Mouse (Mus musculus) NIH3T3 (cell line): Measurements from ENCODE around the gene Pcnx2.

Experiments used
- DNase-seq: peaks from one replicate; pipeline ENCODE4 v3.0.0-alpha.2; 2012; ENCODE audit warnings: low read depth

Gene Pcnx2

DNA sequence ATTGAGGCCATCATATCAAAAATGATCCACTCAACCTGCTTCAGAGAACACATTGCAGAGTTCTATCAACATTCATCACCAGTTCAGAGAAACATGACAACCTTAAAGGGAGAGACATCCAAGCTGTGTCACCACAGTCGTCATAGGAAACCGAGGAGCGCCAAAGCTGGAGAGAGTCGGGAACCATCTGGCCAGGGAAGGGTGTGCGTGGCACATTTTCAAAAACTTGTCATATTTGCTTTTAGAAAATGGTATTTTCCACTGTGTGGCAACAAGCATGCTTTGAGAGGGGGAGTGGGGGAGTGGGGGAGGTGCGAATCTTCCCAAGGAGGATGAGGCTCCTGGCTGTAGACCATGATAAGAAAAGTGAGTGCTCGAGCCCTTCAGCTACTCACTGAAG, 78.3 kb downstream of the Pcnx2 start:
- DNase-seq, result peak; percentile 25

DNA sequence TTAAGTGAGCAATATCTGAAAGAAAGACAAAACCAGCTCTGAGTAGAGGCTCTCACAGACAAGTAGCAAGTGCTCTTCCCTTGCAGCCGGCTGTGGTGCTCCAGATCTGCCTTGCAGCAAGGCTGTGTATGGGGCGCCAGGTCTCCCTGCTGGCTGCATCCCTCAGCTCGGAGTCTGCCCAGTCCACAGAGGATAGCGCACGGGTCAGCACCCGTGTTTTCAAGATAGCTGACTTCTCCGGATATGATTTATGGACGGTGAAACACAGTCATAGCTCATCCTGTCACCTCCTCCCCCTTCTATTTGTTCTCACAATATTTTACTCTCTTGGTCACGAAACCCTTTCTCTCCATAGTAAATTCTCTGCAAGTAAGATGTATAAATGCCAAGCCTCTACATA, 79.3 kb downstream of the Pcnx2 start:
- peak; percentile 9 for DNase-seq

DNA sequence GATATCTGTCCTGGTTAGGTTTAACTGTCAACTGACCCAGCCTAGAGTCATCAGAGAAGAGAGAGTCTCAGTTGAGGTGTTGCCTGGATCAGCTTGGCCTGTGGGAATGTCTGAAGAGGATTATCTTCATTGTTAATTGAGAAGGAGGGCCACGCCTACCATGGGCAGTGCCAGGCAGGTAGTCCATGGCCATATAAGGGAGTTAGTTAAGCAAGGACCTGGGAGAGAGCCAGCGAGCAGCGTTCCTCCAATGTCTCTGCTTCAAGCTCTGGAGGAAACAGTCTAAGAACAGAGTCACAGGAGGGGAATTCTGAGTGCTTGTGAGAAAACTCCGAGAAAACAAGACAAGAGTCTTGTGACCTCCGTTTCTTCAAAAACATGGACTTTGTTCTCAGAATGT, 81.4 kb downstream of the Pcnx2 start:
- no peak for DNase-seq

DNA sequence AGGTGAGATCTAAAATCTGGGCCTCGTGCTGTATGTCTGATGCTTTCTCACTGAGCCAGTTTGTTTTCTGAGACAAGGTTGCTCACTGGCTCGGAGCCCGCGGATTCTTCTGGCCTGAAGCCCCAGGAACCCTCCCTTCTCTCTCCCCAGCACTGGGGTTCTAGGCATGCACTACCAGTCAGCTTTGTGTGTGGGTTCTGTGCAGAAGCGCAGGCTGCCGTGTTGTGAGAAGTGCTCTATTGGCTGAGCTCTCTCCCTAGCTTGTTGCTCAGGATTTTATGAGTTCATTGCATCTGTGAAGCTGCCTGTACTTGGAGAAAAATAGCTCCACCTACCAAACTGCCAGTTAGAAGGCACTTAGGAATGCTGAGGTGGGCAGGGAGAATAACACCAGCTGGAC, 89.3 kb downstream of the Pcnx2 start:
- peak; percentile 47 for DNase-seq

DNA sequence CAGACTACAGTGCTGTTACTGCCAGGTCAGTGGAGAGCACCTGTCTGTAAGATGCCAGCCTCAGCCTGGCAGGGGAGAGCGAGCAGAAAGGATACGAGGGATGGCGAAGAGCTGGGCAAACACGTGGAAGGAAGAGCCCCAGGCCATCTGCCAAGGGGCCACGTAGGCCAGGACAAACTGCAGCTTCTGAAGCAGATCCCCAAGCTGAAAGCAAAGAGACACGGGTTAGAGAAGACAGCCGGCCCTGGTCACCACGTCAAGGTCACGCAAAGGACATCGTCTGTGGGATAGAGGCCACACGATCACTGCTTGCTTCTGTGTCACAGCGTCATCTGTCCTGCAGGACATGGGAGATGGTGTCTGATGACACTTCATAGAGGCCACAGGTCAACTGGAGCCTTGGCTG, 90.2 kb downstream of the Pcnx2 start:
- no peak for DNase-seq

DNA sequence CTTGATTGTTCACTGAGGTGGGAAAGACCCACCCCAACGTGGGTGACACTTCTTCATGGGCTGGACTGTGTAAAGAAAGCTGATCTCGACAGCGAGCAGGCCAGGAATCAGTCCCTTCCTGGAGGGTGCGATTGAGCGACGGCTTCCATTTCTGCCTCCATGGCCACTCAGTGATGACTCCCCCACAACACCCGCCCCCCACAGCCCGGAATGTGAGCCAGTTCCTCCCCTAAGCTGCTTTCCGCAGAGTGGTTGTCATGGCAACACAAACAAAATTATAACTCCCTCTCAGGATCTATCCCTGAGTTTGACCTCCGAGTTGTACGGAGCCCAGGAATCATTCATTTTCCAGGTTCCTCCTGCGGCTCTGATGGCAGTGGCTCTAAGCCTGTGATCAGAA, 91.7 kb downstream of the Pcnx2 start:
- DNase-seq, result no peak

DNA sequence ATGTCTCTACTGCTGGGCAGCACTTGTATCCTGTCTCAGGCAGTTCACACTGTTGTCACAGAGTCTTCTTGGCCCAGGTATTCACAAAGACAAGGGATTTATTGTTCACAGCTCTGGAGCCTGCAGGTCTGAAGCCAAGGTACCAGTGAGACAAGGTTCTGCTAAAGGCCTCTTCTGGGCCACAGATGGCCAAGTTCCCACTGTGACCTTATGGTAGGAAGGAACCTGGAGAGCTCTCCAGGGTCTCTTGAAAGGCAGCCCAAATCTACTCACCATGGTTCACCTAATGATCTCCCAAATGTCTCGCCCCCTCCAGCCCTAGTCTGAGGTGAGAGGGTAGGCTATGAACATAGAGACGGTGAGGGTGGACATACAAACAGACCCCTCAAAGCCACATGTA, 101.1 kb downstream of the Pcnx2 start:
- no peak for DNase-seq

DNA sequence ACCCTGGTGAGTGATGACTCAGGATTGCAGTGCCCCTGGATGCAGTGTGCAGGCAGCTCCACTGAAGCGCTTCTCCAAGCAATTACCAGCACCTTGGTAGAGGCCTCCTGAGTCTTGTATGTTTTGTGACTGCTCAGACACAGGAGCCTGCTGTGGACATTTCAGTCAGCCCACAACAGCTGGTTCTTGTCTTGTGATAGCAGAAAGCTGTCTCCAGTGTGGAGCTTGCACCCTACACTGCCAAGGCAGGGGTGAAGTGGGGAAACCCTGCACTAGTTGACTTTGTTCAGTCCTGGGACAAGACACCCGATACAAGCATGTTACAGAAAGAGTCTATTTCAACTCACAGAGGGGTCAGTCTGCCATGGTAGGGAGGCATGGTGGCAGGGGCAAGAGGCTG, 102.8 kb downstream of the Pcnx2 start:
- DNase-seq, result no peak

DNA sequence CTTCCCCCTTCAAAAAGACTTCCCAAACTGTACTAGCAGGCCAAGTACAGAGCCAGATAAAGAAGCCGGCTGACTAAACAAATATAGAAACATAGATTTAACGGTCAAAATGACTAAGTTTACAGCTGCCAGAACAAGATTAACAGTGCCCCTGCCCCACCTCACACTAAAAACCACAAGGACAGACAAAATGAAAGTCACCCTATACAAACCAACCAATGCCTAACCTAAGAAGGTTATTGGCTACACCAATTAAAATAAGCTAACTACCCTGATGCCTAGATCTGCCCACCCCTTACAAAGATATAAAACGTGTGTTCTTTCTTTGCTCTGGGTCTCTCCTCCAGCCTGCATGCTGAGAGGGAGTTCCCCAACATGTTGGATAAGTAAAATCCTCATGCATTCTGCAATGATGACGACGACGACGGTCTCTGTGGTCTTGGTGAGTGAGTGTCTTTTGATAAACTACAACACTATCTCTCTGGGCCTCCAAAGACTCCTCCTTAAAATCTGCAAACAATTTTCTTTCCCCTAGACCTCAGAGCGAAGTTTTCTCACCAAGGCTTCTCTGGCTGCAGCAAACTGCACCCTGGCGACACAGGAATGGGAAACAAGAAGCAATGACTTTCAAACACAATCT, 105.2 kb downstream of the Pcnx2 start:
- no peak for DNase-seq

DNA sequence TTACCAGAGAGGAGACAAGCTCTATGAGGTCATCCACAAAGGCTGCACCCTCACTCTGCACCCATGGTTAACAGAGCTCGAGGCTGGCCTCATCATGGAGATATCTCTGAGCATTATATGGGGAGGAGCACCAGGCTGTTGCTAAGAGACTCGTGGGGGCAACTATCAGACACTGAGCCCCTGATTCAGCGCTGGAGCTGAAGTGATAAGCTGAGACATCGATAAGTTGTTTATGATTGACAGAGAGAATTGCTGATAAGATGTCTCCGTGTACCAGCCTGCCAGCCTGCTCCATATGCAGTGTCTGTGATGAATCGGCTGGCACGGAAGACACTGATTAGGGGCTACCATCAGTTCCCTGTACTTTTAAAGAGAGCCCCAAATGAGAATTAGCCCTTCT, 111.2 kb downstream of the Pcnx2 start:
- DNase-seq, result no peak

DNA sequence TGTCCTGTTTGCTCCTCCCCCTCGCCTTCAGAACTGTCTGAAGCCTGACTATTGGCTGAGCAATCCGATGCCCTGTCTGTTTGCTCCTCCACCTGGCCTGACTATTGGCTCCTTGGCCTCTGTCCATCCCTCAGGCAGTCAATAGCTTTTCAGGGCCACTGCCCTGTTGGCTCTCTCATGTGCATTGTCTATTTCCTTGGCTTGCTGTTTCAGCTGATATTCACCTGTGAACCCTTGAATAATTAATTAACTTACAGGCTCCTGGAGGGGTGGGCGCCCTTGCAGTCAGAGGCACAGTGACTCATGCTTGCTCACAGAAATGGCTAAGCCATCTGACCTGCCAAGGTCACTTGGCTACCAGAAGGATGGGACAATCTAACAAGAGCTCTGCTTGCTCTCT, 116.0 kb downstream of the Pcnx2 start:
- DNase-seq, result peak; percentile 20

DNA sequence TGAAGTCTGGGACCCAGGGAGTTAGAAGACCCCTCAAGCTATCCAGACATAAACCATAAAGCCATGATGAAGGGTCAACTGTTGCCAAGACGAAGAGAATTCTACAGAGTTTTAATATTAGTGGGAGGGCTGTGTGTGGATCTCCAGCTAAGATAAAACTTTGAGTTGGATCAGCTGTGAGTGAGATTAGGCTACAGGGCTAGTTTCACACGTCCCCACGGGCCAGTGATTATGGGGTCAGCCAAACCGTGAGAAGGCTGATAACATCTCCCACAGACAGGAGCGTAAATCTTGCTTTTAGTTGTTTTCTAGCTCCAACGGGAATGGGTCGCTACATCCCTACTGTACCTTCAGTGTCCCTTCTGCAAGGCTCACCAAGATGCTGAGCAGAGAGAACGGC, 118.5 kb downstream of the Pcnx2 start:
- no peak for DNase-seq

DNA sequence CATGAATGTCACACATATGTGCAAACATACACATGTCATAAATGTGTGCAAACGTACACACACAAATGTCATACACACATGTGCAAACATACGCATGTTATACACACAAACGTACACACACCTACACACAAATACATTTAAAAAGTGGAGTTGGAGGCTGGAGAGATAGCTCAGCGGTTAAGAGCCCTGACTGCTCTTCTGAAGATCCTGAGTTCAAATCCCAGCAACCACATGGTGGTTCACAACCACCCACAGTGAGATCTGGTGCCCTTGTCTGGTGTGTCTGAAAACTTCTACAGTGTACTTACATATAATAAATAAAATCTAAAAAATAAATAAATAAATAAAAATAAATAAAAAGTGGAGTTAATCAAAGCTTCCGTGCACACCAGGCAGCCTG, 119.2 kb downstream of the Pcnx2 start:
- DNase-seq, result no peak

DNA sequence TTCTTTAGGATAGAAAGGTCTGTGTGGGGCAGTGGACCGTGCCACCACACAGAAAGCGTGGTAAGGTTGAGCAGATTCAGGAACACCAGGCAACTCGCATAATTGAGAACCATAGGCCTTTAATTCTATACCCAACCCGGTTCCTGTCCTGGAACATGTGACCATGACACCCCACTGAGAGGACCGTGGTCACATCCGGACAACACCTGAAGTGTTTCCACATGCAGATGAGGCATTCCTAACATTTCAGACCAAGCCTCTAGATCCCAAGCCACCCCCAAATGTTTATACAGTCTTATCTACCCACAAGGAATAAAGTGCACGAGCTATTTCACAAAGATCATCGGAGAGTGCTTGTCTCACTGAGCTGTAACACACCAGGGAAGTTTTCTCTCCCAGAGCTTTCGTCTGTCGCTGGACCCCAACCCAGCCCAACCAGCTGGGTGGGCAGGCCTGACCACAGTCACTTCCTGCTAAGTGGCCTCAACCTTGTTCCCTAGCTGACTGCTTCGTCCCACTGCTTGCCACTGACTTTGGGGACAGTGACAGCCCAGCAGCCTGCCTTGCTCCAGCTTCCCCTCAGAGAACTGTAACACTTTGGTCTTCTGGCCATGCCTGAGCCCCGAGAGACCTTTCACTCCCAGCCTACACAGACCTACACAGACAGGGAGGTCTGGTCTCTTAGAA, 120.5 kb downstream of the Pcnx2 start:
- no peak for DNase-seq

DNA sequence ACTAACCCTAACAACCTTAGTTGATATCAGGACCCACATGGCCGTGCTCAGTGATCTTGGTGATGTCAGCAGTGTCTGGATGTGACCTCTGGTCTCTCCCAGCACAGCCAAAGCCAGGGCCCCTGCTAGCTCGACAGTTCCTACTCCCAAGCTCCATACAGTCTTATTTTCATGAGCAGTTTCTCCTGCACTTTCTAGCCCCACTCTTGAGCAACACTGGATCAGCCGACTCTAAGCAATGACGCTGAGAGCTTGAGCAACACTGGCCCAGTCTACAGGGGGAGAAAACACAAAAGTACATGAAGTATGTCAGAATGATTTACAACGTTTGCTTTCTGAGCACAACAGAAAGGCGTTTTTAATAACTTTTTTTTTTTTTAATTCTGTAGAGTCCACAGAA, 121.3 kb downstream of the Pcnx2 start:
- DNase-seq, result peak; percentile 84

DNA sequence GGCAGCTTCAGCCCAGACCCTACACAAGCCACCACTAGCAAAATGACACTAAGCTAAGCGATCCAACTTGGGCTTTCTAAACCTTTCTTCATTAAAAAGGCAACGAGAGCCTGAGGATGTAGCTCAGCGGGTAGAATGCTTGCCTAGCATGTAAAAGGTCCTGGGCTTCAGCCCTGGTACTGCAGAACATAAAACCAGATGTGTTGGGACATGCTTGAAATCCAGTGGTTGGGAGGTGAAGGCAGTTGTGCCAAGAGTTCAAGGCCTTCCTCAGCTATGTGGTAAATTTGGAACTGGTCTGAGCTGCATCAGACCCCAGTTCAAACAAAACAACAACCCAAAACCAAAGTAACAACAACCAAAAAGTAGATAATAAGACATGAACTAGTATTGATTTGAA, 121.8 kb downstream of the Pcnx2 start:
- DNase-seq, result peak; percentile 52

DNA sequence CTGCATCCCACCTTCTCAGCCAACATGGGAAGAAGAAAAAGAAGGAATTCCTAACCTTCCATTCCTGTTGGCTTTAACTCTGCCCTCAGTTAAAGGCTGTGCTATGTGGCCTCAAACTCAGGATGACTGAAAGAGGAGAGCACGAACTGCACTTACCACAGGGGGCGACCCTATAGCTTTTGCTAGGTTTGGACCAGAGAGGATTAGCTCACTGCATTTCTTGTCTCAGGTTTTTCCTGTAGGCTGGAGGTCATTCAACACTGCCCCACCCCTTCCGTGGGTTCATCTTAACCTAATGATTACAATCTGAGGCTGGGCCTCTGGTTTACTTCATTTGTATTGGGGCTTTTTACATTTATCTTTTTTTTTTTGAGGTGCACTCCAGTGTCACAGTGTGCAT, 123.1 kb downstream of the Pcnx2 start:
- DNase-seq, result no peak

DNA sequence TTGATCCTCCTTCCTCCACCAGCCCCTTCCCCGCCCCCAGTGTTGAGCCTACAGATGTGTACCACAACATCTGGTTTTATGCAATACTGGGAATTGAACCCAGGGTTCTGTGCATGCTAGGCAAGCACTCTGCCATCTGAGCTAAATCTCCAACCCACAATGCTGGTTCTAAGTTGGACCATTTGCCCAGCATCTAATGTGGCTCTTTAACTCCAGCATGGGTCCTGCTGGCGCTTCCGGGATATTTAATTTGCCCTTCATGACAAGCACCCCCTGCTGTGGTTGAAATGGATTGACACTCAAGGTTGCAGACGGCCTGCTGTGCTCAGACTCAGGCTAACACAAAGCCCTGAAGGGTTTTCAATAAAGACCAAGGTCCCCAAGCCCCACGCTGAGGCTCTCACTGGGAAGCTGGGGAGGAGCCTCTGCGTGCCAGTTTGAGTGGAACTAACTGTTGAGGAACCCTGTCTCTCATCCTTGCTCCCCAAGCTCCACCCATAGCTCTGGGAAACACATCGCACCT, 124.8 kb downstream of the Pcnx2 start:
- DNase-seq, result no peak

DNA sequence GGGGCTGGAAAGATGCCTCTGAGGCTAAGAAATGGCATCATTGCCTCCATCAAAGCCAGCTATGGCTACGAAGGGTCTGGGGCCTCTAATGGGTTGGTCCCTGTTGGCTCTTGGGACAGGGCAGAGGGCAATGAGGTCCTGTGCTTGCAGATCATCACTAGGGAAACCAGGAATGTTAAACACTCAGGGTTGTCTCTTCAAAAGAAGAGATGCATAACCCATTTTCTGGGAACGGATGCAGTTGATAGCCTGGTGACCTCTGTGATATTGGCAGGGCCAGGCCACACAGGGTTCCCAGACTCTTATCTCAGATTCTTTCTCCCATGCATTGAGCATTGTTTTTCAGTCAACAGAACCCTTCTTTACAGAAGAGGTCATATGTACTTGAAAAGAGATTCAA, 125.8 kb downstream of the Pcnx2 start:
- no peak for DNase-seq

DNA sequence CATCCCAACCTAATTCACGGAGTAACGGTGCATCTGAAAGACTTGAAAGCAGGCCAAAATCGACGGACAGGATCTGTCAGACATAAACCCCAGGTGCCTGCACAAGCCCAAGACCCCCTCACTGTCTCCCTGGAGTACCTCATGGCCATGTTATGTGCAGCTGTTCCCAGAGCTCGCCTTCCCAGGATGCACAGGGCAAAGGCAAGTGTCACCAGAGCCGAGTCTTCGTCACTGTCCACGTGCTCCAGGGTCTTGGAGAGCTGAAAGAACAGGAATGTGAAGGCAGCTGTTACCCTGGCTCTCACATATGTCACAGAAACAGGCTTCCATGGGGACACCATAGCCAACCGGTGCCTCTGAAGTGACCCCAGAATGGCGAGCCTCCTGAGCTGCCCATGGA, 130.0 kb downstream of the Pcnx2 start:
- no peak for DNase-seq

DNA sequence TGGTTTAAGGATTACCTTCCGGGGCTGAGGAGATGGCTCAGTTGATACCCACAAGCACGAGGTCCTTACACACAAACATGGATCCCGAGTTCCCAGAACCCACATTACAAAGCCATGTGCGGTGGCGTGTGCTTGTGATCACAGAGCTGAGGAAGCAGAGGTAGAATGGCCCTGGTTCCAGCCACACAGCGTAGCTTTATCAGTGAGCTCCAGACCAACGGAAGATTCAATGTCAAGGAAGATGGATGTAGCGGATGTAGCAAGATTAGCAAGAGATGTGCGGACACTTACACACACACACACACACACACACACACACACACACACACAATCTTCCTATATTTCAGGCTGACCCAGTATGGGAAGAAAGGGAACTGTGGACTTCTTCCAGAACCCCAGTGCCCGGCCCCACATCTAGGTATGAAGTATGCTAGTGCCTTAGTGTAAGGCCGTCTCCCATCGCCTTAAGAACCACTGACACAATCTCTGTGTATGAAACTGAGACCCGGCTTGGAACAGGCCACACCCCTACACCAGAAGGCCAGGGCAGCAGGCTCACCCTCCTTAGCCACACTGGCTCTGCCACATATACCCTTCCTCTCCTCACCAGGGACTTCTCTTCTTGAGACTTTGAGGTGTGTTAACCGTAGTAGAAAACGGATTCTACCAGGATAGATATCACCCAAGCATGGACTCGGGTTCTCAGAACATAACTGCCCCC, 134.9 kb downstream of the Pcnx2 start:
- DNase-seq, result no peak

DNA sequence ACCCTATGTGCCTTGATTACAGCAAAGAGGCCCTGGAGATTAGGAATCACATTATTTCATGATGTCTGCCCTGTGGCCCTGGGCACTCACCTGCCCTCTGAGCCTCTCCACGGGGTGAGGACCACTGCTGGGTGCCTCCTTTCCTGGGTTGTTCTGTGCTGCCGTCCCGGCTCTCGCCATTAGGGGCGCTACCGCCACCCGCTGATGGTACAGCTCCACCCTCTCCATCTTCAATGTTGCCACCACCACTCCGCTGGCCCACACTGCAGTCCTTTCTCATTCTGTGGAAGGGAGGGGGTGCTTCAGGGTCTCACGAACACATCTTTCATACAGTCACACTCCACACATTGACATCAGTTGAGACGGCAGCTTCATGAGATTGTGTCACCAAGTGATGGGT, 139.1 kb downstream of the Pcnx2 start:
- no peak for DNase-seq

DNA sequence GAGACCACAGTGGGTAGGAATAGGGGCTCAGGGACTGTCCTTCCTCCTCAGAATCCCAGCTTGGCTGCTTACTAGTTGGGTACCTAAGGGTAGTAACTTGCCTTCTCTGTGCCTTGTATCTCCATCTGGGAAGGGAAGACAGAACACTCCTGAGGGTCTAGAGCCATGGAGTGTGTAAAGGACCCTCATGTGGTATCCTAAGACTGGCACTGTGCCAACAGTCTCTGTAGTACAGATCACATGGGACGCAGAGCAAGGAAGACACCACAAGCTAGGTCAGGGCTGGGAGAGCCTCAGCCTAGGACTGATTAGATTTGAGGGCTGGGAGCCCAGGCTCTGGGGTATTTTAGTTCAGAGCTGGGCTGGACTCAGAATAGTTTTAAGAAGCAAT, 141.0 kb downstream of the Pcnx2 start:
- DNase-seq, result no peak
